Mouse (Mus musculus): Measurements from ENCODE around the gene Xrcc2.

DNA sequence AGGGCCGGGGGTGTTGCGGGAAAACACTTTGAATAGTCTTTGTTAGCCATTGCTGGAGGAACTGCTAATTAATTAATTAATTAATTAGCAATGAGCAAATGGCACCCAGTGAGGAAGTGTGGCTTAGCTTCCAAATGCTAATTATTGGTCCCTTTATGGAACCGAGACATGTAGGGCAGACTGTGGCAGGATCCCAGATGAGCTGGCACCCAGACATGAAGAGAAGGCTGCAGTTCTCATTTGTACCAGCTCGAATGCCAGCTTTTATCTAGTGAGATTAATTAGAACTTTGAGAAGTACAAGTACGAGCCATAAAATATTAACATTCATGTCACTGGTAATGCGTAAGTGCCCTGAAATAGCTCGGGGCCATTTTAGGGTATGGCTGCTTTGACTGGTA is 53.2 kb downstream of the Xrcc2 start:
- TF ChIP-seq CTCF (IDR thresholded peaks at IDR 0.05; ENCODE audit: insufficient read depth, low read depth, low read length): no peak
- no peak for TF ChIP-seq POLR2A (IDR thresholded peaks at IDR 0.05; ENCODE audit: insufficient read depth, low read depth, low read length)

Measured in olfactory bulb, adult 2 months (tissue).